Mouse (Mus musculus) neural tube, embryonic 12.5 days (tissue): ENCODE results near the gene Parn. TPM values are rescaled to one million over a fixed set of nuclear protein-coding genes. Genes with fewer than 3 reads are reported as not detected.
"Not testable (repeated sequence)": the region's sequence is repeated elsewhere in the genome, so short reads cannot be mapped to it uniquely, and the experiment has no call there.

Experiments
- ATAC-seq: fragments of 200-750 bp; cut with Nextera tagmentation; 2 replicates; pipeline ENCODE4 v1.8.0; 2017; ENCODE audit warnings: low read depth, mild to moderate bottlenecking, moderate TSS enrichment, moderate library complexity; ENCODE audit not compliant: low FRiP score
- H3K27ac ChIP-seq: fragments of 300-500 bp; sonication (generic); 2 replicates; pipeline ENCODE4 v1.5.1; 2016
- H3K27me3 ChIP-seq: fragments of 300-500 bp; sonication (generic); replicated peaks from 2 replicates; pipeline ENCODE4 v1.6.1; 2016; ENCODE audit warnings: mild to moderate bottlenecking
- H3K36me3 ChIP-seq: fragments of 300-500 bp; sonication (generic); 2 replicates; pipeline ENCODE4 v1.6.1; 2016; ENCODE audit warnings: mild to moderate bottlenecking
- H3K4me1 ChIP-seq: fragments of 300-500 bp; sonication (generic); 2 replicates; pipeline ENCODE4 v1.6.1; 2016
- H3K4me2 ChIP-seq: fragments of 300-500 bp; sonication (generic); replicated peaks from 2 replicates; pipeline ENCODE4 v1.6.1; 2016; ENCODE audit warnings: mild to moderate bottlenecking
- H3K4me3 ChIP-seq: fragments of 300-500 bp; sonication (generic); 2 replicates; pipeline ENCODE4 v1.5.1; 2016
- H3K9ac ChIP-seq: fragments of 300-500 bp; sonication (generic); 2 replicates; pipeline ENCODE4 v1.6.1; 2016; ENCODE audit warnings: mild to moderate bottlenecking
- H3K9me3 ChIP-seq: fragments of 300-500 bp; sonication (generic); 2 replicates; pipeline ENCODE4 v1.6.1; 2016; ENCODE audit warnings: mild to moderate bottlenecking
- WGBS: fragments of 180-500 bp; shearing (Covaris S2); methylation state at CpG from one replicate; pipeline ENCODE4 v1.1.7; 2016; 5-methylcytosine and 5-hydroxymethylcytosine counted together
- polyA plus RNA-seq: library from polyadenylated mRNA; unstranded; fragments of >200 nt; fragmentation: Nextera tagmentation; extraction: Ambion mirVana; gene quantifications from 2 replicates; pipeline ENCODE4 v1.2.1, GENCODE M21; 2016

Parn gene
- 37.8 and 41.9 TPM in 2 replicates for polyA plus RNA-seq

- Histone ChIP-seq H3K4me1 (peaks cover 12% of the 10 kb centered on the region), H3K27ac (0 out of 2 replicates have a peak within 1 kb of the TSS, but pooled peaks have one; percentile 46), H3K27me3 (no peaks in the 10 kb centered on the region), H3K4me3 (peak within 1 kb of the TSS; percentile 65), H3K36me3 (peaks cover 18% of the 10 kb centered on the region), H3K4me2 (peak within 1 kb of the TSS; percentile 86), H3K9ac (peak within 1 kb of the TSS; percentile 72), H3K9me3 (no peaks in the 10 kb centered on the region)
- ATAC-seq: peak; percentile 78
- under 1% methylated on average over 35 of the region's 35 CpGs for WGBS
These were observed at the start of gene Parn for GRCm38 (mm10) chr16:13667878-13668343. Gene Parn, minus strand, starts transcription at chr16:13668170.

- Histone ChIP-seq H3K27ac (no peak overlapping the region), H3K36me3 (no peaks in the 10 kb centered on the region), H3K9ac (no peak overlapping the region), H3K27me3 (no peaks in the 10 kb centered on the region), H3K4me3 (no peak overlapping the region), H3K9me3 (no peaks in the 10 kb centered on the region), H3K4me1 (no peaks in the 10 kb centered on the region), H3K4me2 (no peak overlapping the region)
- no peak for ATAC-seq
- 76% methylated on average over 2 of the region's 2 CpGs for WGBS
These were observed 49.0 kb upstream of the Parn start for GRCm38 (mm10) chr16:13716821-13717553.

GRCm38 (mm10) chr16:13714910-13715309 lies 46.9 kb upstream of the Parn start:
- no peaks in the 10 kb centered on the region for H3K36me3 ChIP-seq
- 93% methylated on average over 3 of the region's 3 CpGs for WGBS
- no peaks in the 10 kb centered on the region for H3K9me3 ChIP-seq
- no peak overlapping the region for H3K9ac ChIP-seq
- no peak overlapping the region for H3K4me3 ChIP-seq
- H3K27me3 ChIP-seq: no peaks in the 10 kb centered on the region
- no peak overlapping the region for H3K27ac ChIP-seq
- no peak for ATAC-seq
- H3K4me2 ChIP-seq: no peak overlapping the region
- no peaks in the 10 kb centered on the region for H3K4me1 ChIP-seq

- Histone ChIP-seq H3K36me3 (peaks cover 50% of the 10 kb centered on the region), H3K27me3 (no peaks in the 10 kb centered on the region), H3K27ac (no peak overlapping the region), H3K4me2 (no peak overlapping the region), H3K4me3 (no peak overlapping the region), H3K9me3 (no peaks in the 10 kb centered on the region), H3K4me1 (no peaks in the 10 kb centered on the region), H3K9ac (no peak overlapping the region)
- WGBS: 94% methylated on average over 9 of the region's 10 CpGs
- no peak for ATAC-seq
These were observed 36.7 kb upstream of the Parn start for GRCm38 (mm10) chr16:13704676-13705075.

DNA sequence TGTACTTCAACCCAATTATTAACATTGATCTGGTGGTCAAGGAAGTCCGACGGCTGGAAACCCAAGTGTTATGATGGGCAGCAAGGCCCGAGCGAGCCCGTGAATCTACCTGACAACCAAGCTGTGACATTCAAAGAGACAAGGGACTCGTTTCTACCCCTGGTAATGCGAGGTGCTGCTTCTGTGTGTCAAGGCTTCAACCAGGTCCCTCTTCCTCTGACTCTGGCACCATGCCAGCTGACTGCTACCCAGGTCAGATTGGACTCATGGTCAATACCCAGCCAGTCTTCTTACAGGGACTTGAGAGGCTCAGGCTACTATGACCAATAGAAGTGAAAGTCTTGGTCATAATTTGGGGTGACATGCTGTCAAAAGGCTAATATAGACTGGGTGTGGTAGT lies 34.2 kb upstream of the Parn start:
- Histone ChIP-seq H3K9ac (no peak overlapping the region), H3K27me3 (no peaks in the 10 kb centered on the region), H3K4me2 (no peak overlapping the region), H3K4me1 (no peaks in the 10 kb centered on the region), H3K9me3 (no peaks in the 10 kb centered on the region), H3K36me3 (peaks cover 75% of the 10 kb centered on the region), H3K4me3 (no peak overlapping the region), H3K27ac (no peak overlapping the region)
- ATAC-seq: no peak
- 93% methylated on average over 7 of the region's 7 CpGs for WGBS

DNA sequence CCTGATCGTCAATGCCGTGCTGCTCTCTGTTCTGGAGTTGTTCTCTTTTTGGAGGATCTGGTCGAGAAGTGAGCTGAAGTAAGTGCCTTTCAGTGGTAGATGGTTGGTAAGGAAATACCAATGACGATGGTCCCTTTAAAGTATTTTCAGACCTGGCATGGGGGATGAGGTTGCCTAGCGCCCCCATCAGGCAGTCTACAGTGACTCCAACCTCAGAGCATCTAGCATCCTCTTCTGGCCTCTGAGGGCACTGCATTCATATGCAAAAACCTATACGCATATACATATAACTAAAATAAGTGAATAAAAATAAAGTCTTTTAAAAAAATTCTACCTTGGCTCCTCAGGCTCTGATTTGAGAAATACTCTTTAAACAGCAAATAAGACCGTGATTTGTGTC lies 31.0 kb upstream of the Parn start:
- Histone ChIP-seq H3K4me1 (no peaks in the 10 kb centered on the region), H3K27me3 (no peaks in the 10 kb centered on the region), H3K27ac (no peak overlapping the region), H3K9me3 (no peaks in the 10 kb centered on the region), H3K4me3 (no peak overlapping the region), H3K4me2 (no peak overlapping the region), H3K9ac (no peak overlapping the region), H3K36me3 (peaks cover 80% of the 10 kb centered on the region)
- WGBS: 92% methylated on average over 7 of the region's 7 CpGs
- ATAC-seq: no peak

GRCm38 (mm10) chr16:13678601-13679319 lies 10.8 kb upstream of the Parn start:
- H3K27ac ChIP-seq: no peak overlapping the region
- ATAC-seq: no peak
- H3K4me3 ChIP-seq: no peak overlapping the region
- H3K4me2 ChIP-seq: no peak overlapping the region
- peaks cover 19% of the 10 kb centered on the region for H3K36me3 ChIP-seq
- H3K9me3 ChIP-seq: no peaks in the 10 kb centered on the region
- 90% methylated on average over 3 of the region's 3 CpGs for WGBS
- no peak overlapping the region for H3K9ac ChIP-seq
- no peaks in the 10 kb centered on the region for H3K4me1 ChIP-seq
- no peaks in the 10 kb centered on the region for H3K27me3 ChIP-seq

DNA sequence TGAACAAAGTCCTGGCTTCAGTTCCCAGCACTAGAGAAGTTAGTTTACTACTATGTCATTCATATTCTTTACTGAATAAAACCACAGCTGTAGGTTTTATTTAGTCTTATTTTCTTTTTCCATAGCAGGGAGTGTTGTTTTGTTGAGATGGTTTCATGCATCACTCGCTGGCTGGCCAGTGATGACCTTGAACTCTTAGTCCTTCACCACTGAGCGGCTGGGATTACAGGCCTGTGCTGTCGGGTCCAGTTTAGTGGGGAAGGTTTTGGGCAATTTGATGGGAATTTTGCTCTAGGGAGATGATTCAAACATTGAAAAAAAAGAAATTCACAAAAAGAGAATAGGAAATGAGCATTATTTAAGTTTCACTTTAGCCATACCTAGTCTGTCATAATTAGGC lies 6.5 kb upstream of the Parn start:
- no peak overlapping the region for H3K9ac ChIP-seq
- 93% methylated on average over 3 of the region's 3 CpGs for WGBS
- peaks cover 8% of the 10 kb centered on the region for H3K4me1 ChIP-seq
- H3K4me2 ChIP-seq: no peak overlapping the region
- H3K27ac ChIP-seq: no peak overlapping the region
- H3K9me3 ChIP-seq: no peaks in the 10 kb centered on the region
- no peaks in the 10 kb centered on the region for H3K27me3 ChIP-seq
- ATAC-seq: no peak
- H3K4me3 ChIP-seq: no peak overlapping the region
- H3K36me3 ChIP-seq: peaks cover 19% of the 10 kb centered on the region

- Histone ChIP-seq H3K4me2 (peak overlapping the region; percentile 87), H3K4me3 (0 out of 2 replicates have a peak overlapping the region, but pooled peaks have one; percentile 96), H3K36me3 (peaks cover 19% of the 10 kb centered on the region), H3K4me1 (peaks cover 8% of the 10 kb centered on the region), H3K9ac (no peak overlapping the region), H3K27ac (no peak overlapping the region), H3K27me3 (no peaks in the 10 kb centered on the region), H3K9me3 (no peaks in the 10 kb centered on the region)
- 83% methylated on average over 5 of the region's 5 CpGs for WGBS
- no peak for ATAC-seq
These were observed 5.1 kb upstream of the Parn start for GRCm38 (mm10) chr16:13673114-13673513.

DNA sequence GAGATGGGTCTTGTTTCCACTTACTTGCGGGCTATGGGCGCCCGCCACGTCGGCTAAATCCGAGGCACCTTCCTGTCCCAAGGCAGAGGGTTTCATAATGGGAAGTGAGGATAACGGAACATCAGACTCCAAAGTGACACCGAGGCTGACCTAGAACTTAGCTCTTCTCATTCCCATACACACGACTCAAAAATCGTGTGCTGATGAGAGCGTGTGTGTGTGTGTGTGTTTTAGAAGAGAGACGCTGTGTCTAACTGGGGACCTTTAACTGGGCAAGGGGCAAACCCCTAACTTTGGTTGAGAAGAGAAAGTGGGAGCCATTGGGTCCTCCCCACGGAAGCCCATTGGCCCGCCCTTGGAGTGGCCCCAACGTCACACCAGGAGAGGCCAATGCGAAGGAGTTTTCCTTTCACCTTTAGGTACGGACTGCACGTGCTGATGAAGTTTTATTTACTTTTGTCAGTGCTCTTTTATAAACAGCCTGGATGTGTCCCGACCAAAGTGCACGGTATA lies 4.5 kb upstream of the Parn start:
- Histone ChIP-seq H3K27ac (no peak overlapping the region), H3K27me3 (no peaks in the 10 kb centered on the region), H3K9me3 (no peaks in the 10 kb centered on the region), H3K4me3 (peak overlapping the region; percentile 96), H3K4me2 (peak overlapping the region; percentile 87), H3K4me1 (peaks cover 9% of the 10 kb centered on the region), H3K36me3 (peaks cover 12% of the 10 kb centered on the region), H3K9ac (peak overlapping the region; percentile 94)
- 2% methylated on average over 20 of the region's 20 CpGs for WGBS
- peak; percentile 38 for ATAC-seq

DNA sequence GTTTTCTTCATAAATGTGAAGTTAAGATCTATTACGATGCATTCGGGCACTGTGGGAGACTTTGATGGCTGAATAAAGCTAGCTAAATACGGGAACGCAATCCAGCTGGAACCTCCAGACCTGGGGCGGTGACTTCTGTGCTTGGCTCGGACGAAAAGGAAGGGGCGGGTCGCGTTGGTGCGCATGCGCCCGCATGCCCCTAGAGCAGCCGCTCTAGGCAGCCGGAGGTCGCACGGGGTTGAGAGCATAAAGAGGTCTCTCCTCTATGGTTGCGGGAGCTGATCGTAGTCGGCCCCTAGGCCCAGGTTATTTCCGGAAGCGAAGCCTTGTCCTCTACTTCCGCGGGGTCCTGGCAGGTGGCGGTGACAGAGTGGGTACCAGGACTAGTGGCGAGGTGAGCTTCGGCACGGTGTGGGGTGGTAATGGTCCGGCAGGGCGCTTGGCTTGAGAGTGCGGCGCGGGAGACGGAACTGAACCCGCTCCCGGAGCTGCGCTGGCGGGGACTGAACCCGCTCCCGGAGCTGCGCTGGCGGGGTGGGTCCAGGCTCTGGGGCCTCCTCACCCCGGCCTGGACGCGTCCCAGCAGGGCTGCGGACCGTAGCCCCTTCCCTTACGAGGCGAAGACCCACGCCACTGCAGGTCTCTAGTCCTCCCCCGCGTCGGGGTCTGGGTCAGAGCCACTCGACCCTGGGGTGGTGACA lies 3.9 kb upstream of the Parn start, which contains the start of the genes Bfar and 3110001I22Rik:
Bfar (plus strand) TSS at position 174 of the 701 bp plus-strand sequence.
3110001I22Rik (plus strand) TSS at position 245 of the 701 bp plus-strand sequence.
- H3K4me1 ChIP-seq: peaks cover 15% of the 10 kb centered on the region
- under 1% methylated on average over 54 of the region's 54 CpGs for WGBS
- no peak within 1 kb of the TSS for H3K27ac ChIP-seq
- peaks cover 6% of the 10 kb centered on the region for H3K36me3 ChIP-seq
- no peaks in the 10 kb centered on the region for H3K9me3 ChIP-seq
- peak within 1 kb of the TSS; percentile 94 for H3K9ac ChIP-seq
- H3K4me2 ChIP-seq: peak within 1 kb of the TSS; percentile 87
- peak within 1 kb of the TSS; percentile 96 for H3K4me3 ChIP-seq
- peak; percentile 93 for ATAC-seq
- H3K27me3 ChIP-seq: no peaks in the 10 kb centered on the region

DNA sequence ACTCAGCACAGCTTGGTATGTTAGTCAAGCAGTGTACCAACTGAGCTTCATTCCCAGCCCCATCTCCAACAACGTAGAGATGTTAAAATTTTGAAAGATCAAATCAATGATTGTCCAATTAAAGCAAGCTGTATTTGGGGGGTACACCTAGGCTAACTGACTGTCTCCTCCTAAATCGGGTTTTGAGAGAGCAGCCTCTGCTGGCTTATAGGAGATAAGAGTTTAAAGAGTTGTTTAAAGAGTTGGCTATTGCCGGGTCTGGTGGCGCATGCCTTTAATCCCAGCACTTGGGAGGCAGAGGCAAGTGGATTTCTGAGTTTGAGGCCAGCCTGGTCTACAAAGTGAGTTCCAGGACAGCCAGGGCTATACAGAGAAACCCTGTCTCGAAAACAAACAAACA lies 2.9 kb upstream of the Parn start:
- not testable (repeated sequence) for H3K36me3 ChIP-seq, H3K9ac ChIP-seq, H3K27me3 ChIP-seq, H3K9me3 ChIP-seq, ATAC-seq, H3K4me3 ChIP-seq, H3K27ac ChIP-seq
- Histone ChIP-seq H3K4me2 (peak overlapping the region; percentile 87), H3K4me1 (peaks cover 15% of the 10 kb centered on the region)
- WGBS: 77% methylated on average over 5 of the region's 5 CpGs
